Mouse (Mus musculus) gastrocnemius, postnatal 10 days (tissue): ENCODE data around the gene Wdr25. TPM values are rescaled to one million over a fixed set of nuclear protein-coding genes. Genes with fewer than 3 reads are reported as not detected.
"Not testable (repeated sequence)": the region's sequence is repeated elsewhere in the genome, so short reads cannot be mapped to it uniquely, and the experiment has no call there.

Experiments used
- DNase-seq: peaks from one replicate; pipeline ENCODE4 v3.0.0; 2021; ENCODE audit warnings: mixed read lengths
- long read RNA-seq, 2 experiments: library from polyadenylated mRNA; stranded (forward); transcript quantifications; one replicate each; pipeline ENCODE4 v2.0.0; 2021
- total RNA-seq, 2 experiments: library from RNA; stranded (reverse); gene quantifications; 2 replicates each; pipeline ENCODE4 v1.2.3; 2021

Gene Wdr25
- 1 to 10 TPM; 4.1 to 5.2 TPM for total RNA-seq
- long read RNA-seq, experiment 1, partial matches to known transcripts, result 0 of 4 reads
- long read RNA-seq, experiment 1, other reads (novel, unspliced or antisense), result 4 of 4 reads
- long read RNA-seq, experiment 2, partial matches to known transcripts, result 1 of 6 reads
- long read RNA-seq, experiment 2, other reads (novel, unspliced or antisense), result 5 of 6 reads

DNA sequence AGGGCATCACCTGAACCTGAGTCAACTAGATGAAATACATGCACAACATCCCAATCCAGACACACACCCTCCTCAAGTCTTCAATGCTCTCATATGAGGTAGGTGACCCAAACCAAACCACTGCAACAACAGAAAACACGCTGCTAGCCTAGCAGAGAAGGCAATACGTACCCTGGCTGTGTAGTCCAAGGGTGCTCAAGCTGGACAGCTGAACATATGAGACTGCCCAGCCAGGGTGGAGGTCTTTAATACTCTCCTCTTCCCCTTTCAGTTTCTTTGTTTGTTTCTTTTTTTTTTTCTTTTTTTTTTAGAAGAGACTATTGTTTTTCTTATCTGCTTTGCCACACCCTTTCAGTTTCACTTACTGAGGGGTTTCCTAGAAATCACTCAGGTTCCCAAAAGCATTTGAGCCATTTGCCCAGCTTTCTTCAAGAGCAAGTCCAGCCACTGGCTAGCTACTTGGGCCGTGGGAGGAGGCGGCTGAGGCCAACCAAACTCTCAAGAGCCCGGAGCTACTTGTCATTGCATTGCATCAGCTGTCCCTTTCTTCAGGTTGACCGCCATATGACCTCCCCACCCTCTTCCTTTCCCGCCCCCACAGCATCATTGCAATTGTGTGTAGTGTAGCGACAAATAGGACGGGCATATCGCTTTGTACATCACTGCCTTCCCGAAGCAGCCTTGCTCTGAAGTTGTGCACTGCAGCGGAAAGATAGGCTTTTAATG is at the start of gene Wdr25:
Gene Wdr25, plus strand, starts transcription at position 643 of the 726 bp plus-strand sequence.
- DNase-seq, result no peak

- DNase-seq, result not testable (repeated sequence)
Measured at GRCm38 (mm10) chr12:108848033-108848432, 45.4 kb upstream of the Wdr25 start.

DNA sequence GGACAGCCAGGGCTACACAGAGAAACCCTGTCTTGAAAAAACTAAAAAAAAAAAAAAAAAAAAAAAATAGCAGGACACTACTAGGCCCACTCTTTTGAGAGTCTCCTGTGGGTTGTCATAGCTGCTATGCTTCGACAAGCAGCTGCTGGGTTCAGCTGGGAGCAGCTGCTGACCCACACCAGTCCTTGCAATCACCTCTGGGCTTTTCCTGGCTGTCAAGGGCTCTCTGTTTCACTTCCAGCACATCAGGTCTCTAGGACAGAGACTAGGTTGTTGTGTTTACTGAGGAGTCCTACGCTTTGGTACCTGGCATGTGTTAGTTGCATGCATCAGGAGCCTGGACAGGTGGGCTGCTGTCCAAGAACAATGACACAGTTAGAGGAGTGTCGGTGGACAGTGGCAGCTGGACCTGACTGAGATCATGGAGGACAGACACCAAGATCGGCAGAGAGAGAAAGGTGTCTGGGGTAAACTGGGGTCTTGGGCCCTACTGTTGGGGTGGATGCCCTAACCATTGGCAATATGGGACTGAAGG is 43.9 kb upstream of the Wdr25 start:
- no peak for DNase-seq

DNA sequence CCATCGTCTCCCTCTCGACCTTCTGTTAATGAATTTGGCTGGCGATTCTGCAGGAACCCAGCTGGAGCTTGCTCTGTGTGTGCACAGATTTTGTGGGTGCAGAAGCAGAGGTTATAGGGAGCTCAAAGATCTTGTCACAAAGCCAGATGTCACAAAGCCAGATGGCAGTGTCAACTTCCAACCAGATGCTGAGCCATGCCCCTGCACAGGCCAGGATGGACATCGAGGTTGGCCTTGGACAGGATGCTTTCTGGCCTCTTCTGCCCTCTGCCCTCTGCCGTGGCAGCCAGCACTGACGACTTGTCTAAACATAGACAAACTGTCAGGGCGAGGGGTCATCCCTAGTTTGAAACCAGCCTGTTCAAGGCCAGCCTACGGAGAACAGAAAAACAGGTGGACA is 43.3 kb upstream of the Wdr25 start:
- no peak for DNase-seq

DNA sequence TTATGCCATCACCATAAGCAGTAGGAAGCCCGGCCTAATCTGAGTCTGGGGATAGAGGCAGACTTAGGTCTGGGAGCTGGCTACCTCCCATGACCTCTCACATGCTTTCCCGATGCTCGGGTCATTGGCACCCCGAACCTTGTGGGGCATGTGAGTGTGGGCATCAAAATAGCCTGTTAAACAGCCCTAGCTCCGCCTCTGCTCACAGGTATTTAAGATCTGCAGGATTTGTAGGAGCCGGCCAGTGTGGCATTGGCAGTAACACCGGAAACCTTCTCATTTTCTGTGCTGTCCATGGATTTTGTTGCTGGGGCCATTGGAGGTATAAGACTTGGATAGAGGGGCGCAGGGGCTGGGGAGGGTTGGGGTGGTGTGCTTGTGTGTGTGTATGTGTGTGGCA is 42.5 kb upstream of the Wdr25 start:
- no peak for DNase-seq

DNA sequence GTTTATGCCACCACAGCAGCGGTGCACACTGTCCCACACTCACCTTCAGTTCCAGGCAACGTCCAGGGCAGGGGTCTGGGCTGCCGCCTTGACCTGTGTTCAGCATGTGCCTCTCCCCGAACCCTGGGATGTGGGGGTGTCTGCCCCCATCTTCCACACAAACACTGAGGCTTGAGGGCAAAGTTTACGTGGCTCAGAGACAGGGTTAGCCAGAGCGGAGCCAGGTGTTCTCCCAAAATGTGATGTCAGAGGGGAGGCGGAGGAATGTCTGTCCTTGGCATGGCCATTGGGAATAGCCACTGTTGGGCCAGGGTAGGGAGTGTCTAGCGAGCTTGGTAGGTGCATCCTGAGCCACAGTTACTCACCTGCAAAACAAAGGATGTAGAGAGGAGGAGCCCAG is 40.6 kb upstream of the Wdr25 start:
- DNase-seq, result no peak

GRCm38 (mm10) chr12:108855081-108855480 is 38.4 kb upstream of the Wdr25 start:
- no peak for DNase-seq

DNA sequence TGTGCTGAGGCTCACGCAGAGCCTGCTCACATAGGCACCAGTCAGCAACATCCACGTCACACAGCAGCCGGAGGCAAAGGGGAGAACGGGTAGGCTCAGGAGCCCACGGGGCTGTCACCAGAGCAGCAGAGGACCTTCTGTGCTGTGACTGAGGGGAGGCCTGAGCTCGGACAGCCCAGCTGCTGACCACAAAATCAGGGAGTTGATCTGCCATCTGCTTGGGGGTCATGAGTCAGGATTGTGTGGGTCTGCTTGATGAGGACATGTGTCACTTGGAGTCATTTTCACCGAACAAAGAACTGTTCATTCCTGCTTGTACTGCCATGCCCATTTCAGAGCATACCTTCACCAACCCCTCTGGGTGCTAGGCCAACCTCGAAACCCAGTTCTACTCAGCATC is 37.2 kb upstream of the Wdr25 start:
- DNase-seq, result no peak

GRCm38 (mm10) chr12:108857109-108857508 is 36.3 kb upstream of the Wdr25 start:
- DNase-seq, result no peak

- no peak for DNase-seq
Measured at GRCm38 (mm10) chr12:108857589-108858184, 35.7 kb upstream of the Wdr25 start.

DNA sequence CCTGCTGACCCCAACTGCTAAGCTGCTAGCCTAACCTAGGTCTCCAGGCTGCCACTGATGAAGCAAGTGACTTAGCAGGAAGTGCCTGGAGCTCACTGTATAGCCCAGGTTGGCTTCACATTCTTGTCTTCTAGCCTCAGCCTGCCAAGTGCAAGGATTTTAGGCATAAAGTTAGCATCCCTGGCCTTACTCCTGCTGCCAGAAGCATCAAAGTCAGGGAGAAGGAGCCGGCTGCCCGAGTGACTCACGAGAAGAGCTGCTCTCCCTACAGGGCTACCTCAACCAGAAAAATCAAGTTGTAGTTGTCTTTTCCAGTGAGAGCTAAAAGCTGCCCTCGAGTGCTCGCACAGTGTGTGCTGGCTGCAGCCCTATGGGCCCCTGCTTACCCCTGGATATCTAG is 34.9 kb upstream of the Wdr25 start:
- DNase-seq, result no peak

DNA sequence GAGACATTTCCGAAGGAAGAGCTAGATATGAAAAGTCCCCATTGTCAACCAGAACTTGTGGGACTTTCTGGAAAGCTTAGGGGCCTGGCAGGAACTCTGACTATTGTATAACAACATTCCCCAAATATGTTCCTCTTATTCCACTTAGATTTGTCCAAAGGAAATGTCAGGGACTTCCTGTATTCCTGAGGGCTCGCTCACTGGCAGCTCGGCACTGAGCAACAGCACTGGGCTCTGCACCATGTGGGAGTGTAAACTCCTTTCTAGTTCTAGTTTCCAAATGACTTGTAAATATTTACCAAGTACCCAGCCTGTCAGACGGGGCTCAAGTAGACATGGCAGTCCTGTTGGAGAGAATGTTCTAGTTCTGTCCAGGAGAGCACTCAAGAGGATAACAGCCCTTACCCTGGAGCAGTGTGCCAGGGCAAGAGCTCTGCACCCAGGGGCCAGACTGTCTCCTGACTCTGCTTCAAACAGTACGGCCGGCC is 28.4 kb upstream of the Wdr25 start:
- DNase-seq, result no peak

DNA sequence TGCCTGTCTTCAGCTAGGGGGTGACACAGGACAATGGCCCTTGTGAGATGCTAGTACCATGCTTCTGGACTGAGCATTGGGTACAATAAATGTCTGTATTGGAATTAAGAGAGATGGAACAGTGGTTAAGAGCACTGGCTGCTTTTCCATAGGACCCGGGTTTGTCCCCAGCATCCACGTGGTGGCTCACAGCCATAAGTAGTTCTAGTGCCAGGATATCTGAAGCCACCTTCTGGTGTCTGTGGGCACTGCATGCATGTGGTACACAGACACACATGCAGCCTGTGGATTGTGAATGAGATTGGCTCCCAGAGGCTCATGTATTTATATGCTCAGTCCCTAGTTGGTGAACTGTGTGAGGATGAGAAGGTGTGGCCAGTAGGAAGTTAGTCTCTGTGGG is 23.9 kb upstream of the Wdr25 start:
- no peak for DNase-seq

DNA sequence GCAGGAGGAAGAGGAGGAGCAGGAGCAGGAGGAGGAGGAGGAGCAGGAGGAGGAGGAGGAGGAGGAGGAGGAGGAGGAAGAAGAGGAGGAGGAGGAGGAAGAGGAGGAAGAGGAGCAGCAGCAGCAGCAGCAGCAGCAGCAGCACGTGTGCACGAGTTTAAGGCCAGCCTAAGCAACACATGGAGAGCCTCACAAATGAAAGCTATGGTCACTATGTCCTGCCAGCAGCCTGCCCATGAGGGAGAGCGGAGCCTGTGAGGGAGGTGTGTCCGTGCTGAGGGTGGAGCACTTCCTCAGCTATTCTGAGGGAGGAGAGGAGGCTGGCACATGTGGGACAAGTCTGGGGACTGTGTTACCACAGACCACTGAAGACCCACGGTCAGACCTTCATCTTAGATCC is 20.3 kb upstream of the Wdr25 start:
- no peak for DNase-seq

DNA sequence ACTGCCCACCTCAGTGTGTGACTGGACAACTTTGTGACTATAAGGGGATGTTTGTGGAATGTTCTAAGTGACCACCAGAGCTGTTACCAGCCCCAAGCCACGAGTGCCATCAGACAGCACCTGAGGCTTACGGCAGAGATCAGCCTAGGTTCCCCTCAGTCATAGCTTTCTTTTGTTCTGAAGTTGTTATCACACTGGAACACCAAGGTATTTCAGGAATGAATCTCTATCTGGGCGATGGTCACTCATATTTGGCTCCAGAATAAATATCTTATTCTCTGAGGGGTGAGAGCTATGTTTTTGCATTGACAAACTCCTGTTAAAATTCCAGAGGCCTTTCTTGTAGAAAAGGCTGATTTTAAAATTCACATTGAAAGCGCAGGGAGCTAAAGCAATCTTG is 14.3 kb upstream of the Wdr25 start:
- no peak for DNase-seq

DNA sequence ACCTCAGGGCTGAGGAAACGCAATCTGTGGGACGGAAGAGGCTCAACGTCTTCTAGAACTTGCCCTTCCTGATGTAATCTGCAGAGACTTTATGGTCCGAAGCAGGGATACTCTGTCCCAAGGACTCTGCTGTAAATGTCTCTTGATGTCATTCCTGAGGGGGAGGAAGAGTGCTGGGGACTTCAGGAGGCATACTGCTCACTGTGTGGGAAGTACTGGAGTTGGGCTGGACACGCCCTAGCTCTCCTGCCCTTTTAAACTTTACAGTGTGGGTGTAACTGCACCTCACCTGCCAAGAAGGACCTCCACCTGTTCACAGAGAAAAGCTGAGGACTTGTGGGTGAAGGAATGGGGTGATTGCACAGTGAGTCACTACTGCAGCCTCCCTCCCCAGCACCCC is 12.8 kb upstream of the Wdr25 start:
- DNase-seq, result no peak

GRCm38 (mm10) chr12:108881192-108881591 is 12.2 kb upstream of the Wdr25 start:
- DNase-seq, result no peak

- DNase-seq, result no peak
Measured at GRCm38 (mm10) chr12:108882776-108883175, 10.7 kb upstream of the Wdr25 start.

DNA sequence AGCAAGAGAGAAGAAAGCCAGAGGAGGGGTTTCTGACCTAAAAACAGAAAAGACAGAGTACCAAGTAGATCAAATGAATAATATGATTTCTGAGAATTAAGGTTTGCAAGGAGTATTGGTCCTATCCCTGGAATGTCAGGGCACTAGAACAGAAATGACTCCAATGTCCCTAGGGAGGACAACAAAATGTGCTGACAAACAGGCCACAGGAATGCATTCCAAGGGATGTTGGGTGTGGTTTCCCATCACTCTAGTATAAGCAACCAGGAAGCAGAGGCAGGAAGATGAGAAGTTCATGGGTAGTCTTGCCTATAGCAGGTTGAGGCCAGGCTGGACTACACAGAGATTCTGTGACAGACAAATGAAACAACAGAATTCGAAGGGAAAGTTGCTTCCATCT is 7.5 kb upstream of the Wdr25 start:
- DNase-seq, result no peak

GRCm38 (mm10) chr12:108887077-108887476 is 6.4 kb upstream of the Wdr25 start:
- DNase-seq, result no peak

DNA sequence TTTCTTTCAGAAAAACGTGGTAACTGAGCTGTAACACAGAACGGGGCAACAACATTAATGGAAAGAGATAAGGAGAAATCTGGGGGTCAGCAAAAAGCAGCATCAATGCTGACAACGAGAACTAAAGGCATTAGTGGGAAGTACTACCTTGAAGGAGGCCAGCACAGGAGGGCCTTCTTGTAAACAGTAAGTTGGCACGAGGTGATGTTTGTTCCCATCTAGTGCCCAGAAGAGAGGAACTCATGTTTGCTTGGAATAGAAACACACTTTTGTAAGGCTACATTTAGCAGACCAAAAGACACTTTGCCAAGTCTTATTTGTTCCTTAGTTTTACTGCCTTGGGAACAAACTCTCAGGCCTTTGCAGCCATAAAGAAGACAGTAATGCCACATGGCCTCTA is 4.8 kb upstream of the Wdr25 start:
- DNase-seq, result no peak

GRCm38 (mm10) chr12:108893715-108894431 is 442 bp downstream of the Wdr25 start, which contains the start of gene Wars:
Wars (minus strand) TSS chr12:108894174.
- peak; percentile 92 for DNase-seq

DNA sequence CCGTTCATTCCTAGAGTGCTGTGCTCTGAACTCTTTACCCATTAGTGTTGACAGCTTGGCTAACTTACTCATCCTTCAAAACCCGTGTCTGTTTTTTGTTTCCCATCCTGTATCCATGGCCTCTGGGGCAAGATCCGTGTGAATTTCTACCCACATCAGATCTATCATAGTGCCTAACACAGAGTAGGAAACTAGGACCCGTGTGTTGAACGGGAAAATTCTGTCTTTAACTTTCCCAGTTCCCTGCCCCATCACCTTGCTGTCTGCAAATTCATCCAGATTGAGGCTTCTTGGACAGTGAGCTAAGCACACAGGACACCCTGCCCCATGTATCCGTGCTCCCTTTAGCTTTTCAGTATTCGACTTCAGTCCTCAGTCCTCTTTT is 993 bp downstream of the Wdr25 start:
- DNase-seq, result no peak
